Mouse (Mus musculus) stomach, postnatal 0 days (tissue): Measurements from ENCODE around the gene Pradc1. TPM values are rescaled to one million over a fixed set of nuclear protein-coding genes. Genes with fewer than 3 reads are reported as not detected.
A peak's percentile ranks its signal among the peaks of the same experiment; 100 is the strongest.
"Not testable (repeated sequence)": the region's sequence is repeated elsewhere in the genome, so short reads cannot be mapped to it uniquely, and the experiment has no call there.

Experiments used
- ATAC-seq: fragments of 200-750 bp; cut with Nextera tagmentation; 2 replicates; pipeline ENCODE4 v1.8.0; 2017; ENCODE audit not compliant: low FRiP score, low TSS enrichment
- DNase-seq: peaks from one replicate; pipeline ENCODE4 v3.0.0-alpha.2; 2016; ENCODE audit warnings: low spot score
- H3K27ac ChIP-seq: fragments of 300-500 bp; sonication (generic); replicated peaks from 2 replicates; pipeline ENCODE4 v1.5.1; 2014; ENCODE audit warnings: mild to moderate bottlenecking, control low read depth
- H3K27me3 ChIP-seq: fragments of 300-500 bp; sonication (generic); 2 replicates; pipeline ENCODE4 v1.6.1; 2014; ENCODE audit warnings: low read length; ENCODE audit not compliant: control insufficient read depth, insufficient read depth
- H3K36me3 ChIP-seq: fragments of 300-500 bp; sonication (generic); 2 replicates; pipeline ENCODE4 v1.6.1; 2014; ENCODE audit warnings: low read length, mixed read lengths; ENCODE audit not compliant: control insufficient read depth, insufficient read depth
- H3K4me1 ChIP-seq: fragments of 300-500 bp; sonication (generic); replicated peaks from 2 replicates; pipeline ENCODE4 v1.6.1; 2014; ENCODE audit warnings: antibody characterized with exemption; ENCODE audit not compliant: control insufficient read depth, insufficient read depth
- H3K4me2 ChIP-seq: fragments of 300-500 bp; sonication (generic); replicated peaks from 2 replicates; pipeline ENCODE4 v1.6.1; 2014; ENCODE audit warnings: low read depth, mild to moderate bottlenecking, control low read depth, moderate library complexity
- H3K4me3 ChIP-seq: fragments of 300-500 bp; sonication (generic); 2 replicates; pipeline ENCODE4 v1.5.1; 2014; ENCODE audit warnings: low read depth, low read length, control low read depth
- H3K9ac ChIP-seq: fragments of 300-500 bp; sonication (generic); 2 replicates; pipeline ENCODE4 v1.6.1; 2014; ENCODE audit warnings: mild to moderate bottlenecking, low read length, control low read depth, mixed read lengths
- H3K9me3 ChIP-seq: fragments of 300-500 bp; sonication (generic); 2 replicates; pipeline ENCODE4 v1.6.1; 2016; ENCODE audit warnings: low read length; ENCODE audit not compliant: control insufficient read depth
- CTCF ChIP-seq: IDR thresholded peaks from 2 replicates; pipeline ENCODE4 v1.5.1; 2016; ENCODE audit warnings: antibody characterized with exemption, low read depth, mild to moderate bottlenecking, moderate library complexity
- EP300 ChIP-seq: optimal IDR thresholded peaks from 2 replicates; pipeline ENCODE3; 2016; ENCODE audit warnings: antibody characterized with exemption
- WGBS: fragments of 180-500 bp; shearing (Covaris S2); extraction: QIAGEN DNeasy Blood & Tissue Kit; methylation state at CpG from one replicate; pipeline ENCODE4 v1.1.7; 2014; 5-methylcytosine and 5-hydroxymethylcytosine counted together
- polyA plus RNA-seq: library from polyadenylated mRNA; unstranded; fragments of >200 nt; fragmentation: Nextera tagmentation; extraction: Ambion mirVana; gene quantifications from 2 replicates; pipeline ENCODE4 v1.2.1, GENCODE M21; 2015

Pradc1 gene
- polyA plus RNA-seq, 1 experiment from 2014 or later = 35.3 TPM

DNA sequence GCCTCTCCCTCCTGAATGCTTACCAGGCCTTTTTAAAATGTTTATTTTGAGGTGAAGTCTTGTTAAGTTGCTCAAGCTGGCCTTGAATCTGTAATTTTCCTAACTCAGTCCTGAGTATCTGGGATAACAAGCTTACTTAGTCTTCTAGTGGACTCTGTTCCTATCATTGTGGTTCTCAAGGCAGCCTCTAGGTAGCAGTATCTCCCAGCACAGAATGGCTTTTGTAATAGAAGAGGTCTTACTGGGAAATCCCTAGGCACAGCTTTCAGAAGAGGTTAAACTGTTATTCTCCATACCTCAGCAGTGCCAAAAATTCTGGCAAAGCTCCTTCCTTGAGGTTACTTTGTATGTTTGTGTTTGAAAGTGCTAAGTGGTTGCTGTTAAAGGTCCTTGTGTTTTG, 13.6 kb upstream of the Pradc1 start:
- Histone ChIP-seq H3K4me1 (no peaks in the 10 kb centered on the region), H3K27ac (no peak overlapping the region), H3K36me3 (peaks cover 45% of the 10 kb centered on the region), H3K4me3 (no peak overlapping the region), H3K4me2 (no peak overlapping the region), H3K27me3 (no peaks in the 10 kb centered on the region), H3K9me3 (no peaks in the 10 kb centered on the region), H3K9ac (no peak overlapping the region)
- no peak for TF ChIP-seq EP300
- peak; percentile 67 for TF ChIP-seq CTCF
- DNase-seq (no peak), ATAC-seq (no peak)

DNA sequence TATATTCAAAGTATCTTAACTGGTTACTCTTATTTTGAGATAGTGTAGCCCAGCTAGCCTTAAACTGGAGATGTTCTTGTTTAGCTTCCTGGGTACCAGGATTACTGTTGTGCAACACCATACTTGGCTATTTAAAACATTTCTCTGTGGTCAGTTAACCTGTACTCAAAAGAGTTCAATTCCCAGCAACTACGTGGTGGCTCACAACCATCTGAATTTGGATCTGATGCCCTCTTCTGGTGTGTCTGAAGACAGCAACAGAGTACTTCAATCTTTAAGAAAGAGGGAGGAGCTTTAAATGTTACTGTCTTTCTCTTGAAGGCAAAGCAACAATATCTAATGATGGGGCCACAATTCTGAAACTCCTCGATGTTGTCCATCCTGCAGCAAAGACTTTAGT, 7.9 kb upstream of the Pradc1 start:
- DNase-seq = no peak
- Histone ChIP-seq H3K9me3 (no peaks in the 10 kb centered on the region), H3K4me3 (no peak overlapping the region), H3K4me2 (no peak overlapping the region), H3K27me3 (no peaks in the 10 kb centered on the region), H3K27ac (no peak overlapping the region), H3K36me3 (peaks cover 28% of the 10 kb centered on the region), H3K9ac (no peak overlapping the region), H3K4me1 (no peaks in the 10 kb centered on the region)
- WGBS = 89% methylated on average over 2 of the region's 2 CpGs
- no peak for ATAC-seq
- TF ChIP-seq CTCF = peak; percentile 9; the same call in 1 of the 2 replicates
- no peak for TF ChIP-seq EP300

DNA sequence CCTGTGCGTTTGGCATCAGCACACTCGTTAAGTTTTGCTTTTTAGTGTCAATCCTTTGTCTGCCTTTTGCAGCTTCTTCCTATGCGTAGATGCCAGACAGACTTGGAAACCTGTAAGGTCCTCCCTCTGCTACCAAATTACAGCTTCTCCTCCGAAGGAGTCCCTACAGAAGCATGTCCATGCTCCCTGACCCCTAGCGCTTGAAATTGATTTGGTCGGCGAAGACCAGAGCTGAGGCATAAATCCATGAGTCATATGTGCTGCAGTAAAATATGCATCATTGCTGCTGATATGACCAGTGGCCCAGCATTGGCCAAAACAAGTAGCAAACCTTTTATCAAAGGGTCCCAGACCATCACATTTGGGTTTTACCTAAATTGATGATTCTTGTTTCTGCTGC, 1.0 kb upstream of the Pradc1 start:
- ATAC-seq (no peak), DNase-seq (peak; percentile 31)
- no peaks in the 10 kb centered on the region for H3K27me3 ChIP-seq
- H3K4me3 ChIP-seq = peak overlapping the region; percentile 82
- H3K9ac ChIP-seq = peak overlapping the region; percentile 89
- H3K27ac ChIP-seq = peak overlapping the region; percentile 98
- WGBS = 2% methylated on average over 7 of the region's 7 CpGs
- H3K9me3 ChIP-seq = no peaks in the 10 kb centered on the region
- no peaks in the 10 kb centered on the region for H3K4me1 ChIP-seq
- TF ChIP-seq EP300 (no peak), CTCF (no peak)
- H3K36me3 ChIP-seq = no peaks in the 10 kb centered on the region
- H3K4me2 ChIP-seq = peak overlapping the region; percentile 76

DNA sequence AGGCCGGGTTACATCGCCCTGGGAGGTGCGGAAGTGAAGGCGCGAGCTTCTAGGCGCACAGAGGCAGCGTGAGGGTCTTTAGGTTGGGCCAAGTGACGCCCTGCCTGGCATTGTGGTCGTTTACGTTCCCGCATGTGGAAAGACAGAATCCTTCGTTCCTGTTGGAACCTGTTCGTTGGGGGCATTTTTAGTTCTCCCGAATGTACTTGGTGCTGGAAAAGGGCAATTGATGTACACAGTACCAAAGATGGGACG, 568 bp upstream of the Pradc1 start:
- no peak for DNase-seq
- Histone ChIP-seq H3K9ac (peak overlapping the region; percentile 89), H3K4me2 (peak overlapping the region; percentile 76), H3K27me3 (no peaks in the 10 kb centered on the region), H3K36me3 (no peaks in the 10 kb centered on the region), H3K4me3 (peak overlapping the region; percentile 82), H3K4me1 (no peaks in the 10 kb centered on the region), H3K9me3 (no peaks in the 10 kb centered on the region), H3K27ac (peak overlapping the region; percentile 98)
- TF ChIP-seq CTCF (no peak), EP300 (no peak)
- WGBS = under 1% methylated on average over 15 of the region's 15 CpGs
- no peak for ATAC-seq

DNA sequence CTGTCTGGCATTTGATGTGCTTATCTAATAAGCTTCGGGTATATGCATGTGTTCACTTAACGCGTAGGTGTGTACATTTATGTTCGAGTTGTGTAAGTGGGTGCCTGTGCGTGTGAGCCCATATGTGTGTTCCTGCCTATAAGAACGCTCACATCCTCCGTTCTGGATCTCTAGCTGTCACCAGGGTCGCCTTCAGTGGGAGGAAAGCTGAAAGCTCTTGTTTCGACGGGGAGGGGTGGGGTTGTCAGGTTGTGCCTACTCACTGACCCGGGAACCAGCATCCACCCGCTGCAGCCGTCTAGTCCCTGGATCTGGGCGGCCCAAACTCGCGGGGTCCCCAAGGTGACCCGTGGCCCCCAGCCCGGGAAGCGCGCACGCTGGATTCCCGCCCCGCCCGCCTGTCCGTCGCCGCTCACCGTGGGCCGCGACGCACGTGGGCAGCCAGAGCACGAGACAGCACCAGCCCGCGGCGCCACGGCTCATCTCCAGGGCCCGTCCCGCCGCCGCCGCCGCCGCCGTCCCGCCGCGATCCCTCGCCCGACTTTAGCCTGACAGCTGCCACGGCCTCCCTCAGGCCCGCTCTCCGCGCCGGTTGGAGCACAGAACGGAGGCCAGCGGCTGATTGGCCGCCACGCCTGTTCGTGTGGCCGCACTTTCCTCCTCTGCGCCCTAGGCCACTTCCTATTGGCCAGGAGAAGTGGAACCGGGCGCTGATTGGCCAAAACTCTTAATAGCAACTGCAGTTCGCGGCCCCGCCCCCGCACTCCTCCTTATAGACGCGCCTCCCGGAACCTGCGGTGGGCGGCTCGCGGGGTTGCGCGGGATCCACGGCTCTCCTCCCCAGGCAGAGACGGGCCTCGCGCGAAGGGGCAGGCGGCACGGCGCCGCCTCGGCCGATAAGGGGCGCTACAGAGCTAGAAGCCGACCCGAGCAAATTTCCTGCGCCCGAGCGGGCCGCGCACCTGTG, 790 bp downstream of the Pradc1 start, which contains the start of gene Cct7:
Gene Cct7 (plus strand): TSS at position 818 of the 967 bp plus-strand sequence.
- Histone ChIP-seq H3K9me3 (no peaks in the 10 kb centered on the region), H3K4me2 (peak within 1 kb of the TSS; percentile 98), H3K9ac (peak within 1 kb of the TSS; percentile 89), H3K4me3 (peak within 1 kb of the TSS; percentile 82), H3K27me3 (no peaks in the 10 kb centered on the region), H3K27ac (peak within 1 kb of the TSS; percentile 98), H3K4me1 (no peaks in the 10 kb centered on the region), H3K36me3 (0 out of 2 replicates have a peak, but pooled peaks cover under 1% of the 10 kb centered on the region)
- DNase-seq (peak; percentile 99), ATAC-seq (peak; percentile 97)
- TF ChIP-seq EP300 (no peak), CTCF (peak; percentile 77)
- 2% methylated on average over 71 of the region's 96 CpGs for WGBS

DNA sequence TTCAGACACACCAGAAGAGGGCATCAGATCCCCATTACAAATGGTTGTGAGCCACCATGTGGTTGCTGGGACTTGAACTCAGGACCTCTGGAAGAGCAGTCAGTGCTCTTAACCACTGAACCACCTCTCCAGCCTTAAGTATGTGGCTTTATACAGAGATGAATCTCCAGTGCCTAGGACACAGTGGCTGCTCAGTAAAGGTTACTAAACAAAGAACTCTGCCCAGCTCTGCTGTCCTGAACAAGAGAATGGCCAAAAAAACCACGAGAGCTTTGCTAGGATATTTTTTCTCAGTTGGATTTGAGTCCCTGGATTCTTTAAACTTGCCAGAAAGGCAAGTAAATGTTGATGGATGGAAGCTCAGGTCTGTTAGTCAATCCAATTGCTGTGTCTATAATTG, 1.6 kb downstream of the Pradc1 start:
- H3K36me3 ChIP-seq, H3K27ac ChIP-seq, H3K4me1 ChIP-seq, DNase-seq, ATAC-seq, H3K27me3 ChIP-seq, H3K9ac ChIP-seq, H3K9me3 ChIP-seq: not testable (repeated sequence)
- Histone ChIP-seq H3K4me2 (peak overlapping the region; percentile 98), H3K4me3 (0 out of 2 replicates have a peak overlapping the region, but pooled peaks have one; percentile 82)
- 47% methylated on average over 1 of the region's 1 CpGs for WGBS
